Mouse (Mus musculus) MEL (cell line): ENCODE measurements around the gene Gm42878. TPM values are rescaled to one million over a fixed set of nuclear protein-coding genes. Genes with fewer than 3 reads are reported as not detected.

Experiments
- DNase-seq: peaks from one replicate; pipeline ENCODE4 v3.0.0; 2011; ENCODE audit warnings: low read depth, low spot score
- H3K27ac ChIP-seq: 2 replicates; pipeline ENCODE4 v1.5.1; 2012; ENCODE audit warnings: low read depth, mild to moderate bottlenecking, control low read depth, low read length, moderate library complexity; ENCODE audit not compliant: control insufficient read depth
- H3K27me3 ChIP-seq, 2 experiments: fragments of 150-350 bp in 1 of 2; sonication (generic) in 1 of 2; 2 replicates each; pipeline ENCODE4 v1.6.1; 2012; ENCODE audit warnings: low read length in 2 of 2, mild to moderate bottlenecking in 2 of 2, improper control_type of control experiment in 1 of 2, moderate library complexity in 1 of 2; ENCODE audit not compliant: insufficient read depth in 2 of 2, control insufficient read depth in 1 of 2
- H3K36me3 ChIP-seq, 2 experiments: 2 replicates each; pipeline ENCODE4 v1.6.1; 2012 to 2014; ENCODE audit warnings: low read length in 2 of 2, improper control_type of control experiment in 1 of 2, inconsistent platforms in 1 of 2, mild to moderate bottlenecking in 1 of 2; ENCODE audit not compliant: insufficient read depth in 2 of 2, control insufficient read depth in 1 of 2
- H3K4me1 ChIP-seq, 2 experiments: fragments of 150-350 bp in 1 of 2; sonication (generic) in 1 of 2; 2 replicates each; pipeline ENCODE4 v1.6.1; 2012; ENCODE audit warnings: low read length in 2 of 2, improper control_type of control experiment in 1 of 2, mild to moderate bottlenecking in 1 of 2; ENCODE audit not compliant: insufficient read depth in 2 of 2, control insufficient read depth in 1 of 2
- H3K4me3 ChIP-seq, 2 experiments: fragments of 150-350 bp in 1 of 2; sonication (generic) in 1 of 2; 2 replicates each; pipeline ENCODE4 v1.5.1; 2012; ENCODE audit warnings: low read depth in 2 of 2, low read length in 2 of 2, mild to moderate bottlenecking in 2 of 2, moderate library complexity in 2 of 2, control low read depth in 1 of 2, improper control_type of control experiment in 1 of 2; ENCODE audit not compliant: control insufficient read depth in 1 of 2, insufficient read depth in 1 of 2
- H3K79me2 ChIP-seq: 2 replicates; pipeline ENCODE4 v1.6.1; 2012; ENCODE audit warnings: mild to moderate bottlenecking, low read length, moderate library complexity; ENCODE audit not compliant: control insufficient read depth, poor library complexity, insufficient read depth
- H3K9ac ChIP-seq: 2 replicates; pipeline ENCODE4 v1.6.1; 2012; ENCODE audit warnings: low read depth, mild to moderate bottlenecking, control low read depth, low read length, moderate library complexity; ENCODE audit not compliant: control insufficient read depth, poor library complexity, severe bottlenecking
- H3K9me3 ChIP-seq: fragments of 150-350 bp; sonication (generic); replicated peaks from 2 replicates; pipeline ENCODE4 v1.6.1; 2012; ENCODE audit warnings: mild to moderate bottlenecking, low read length, improper control_type of control experiment, moderate library complexity; ENCODE audit not compliant: insufficient read depth
- BHLHE40 ChIP-seq: IDR thresholded peaks from 2 replicates; pipeline ENCODE4 v1.6.1; 2012; ENCODE audit warnings: low read depth, mild to moderate bottlenecking, inconsistent platforms, low read length, improper control_type of control experiment, borderline replicate concordance
- CHD1 ChIP-seq: IDR thresholded peaks from 2 replicates; pipeline ENCODE4 v1.6.1; 2012; ENCODE audit warnings: low read depth, mild to moderate bottlenecking, inconsistent platforms, low read length, improper control_type of control experiment
- CTCF ChIP-seq, 3 experiments: IDR thresholded peaks in 2 of 3; conservative IDR thresholded peaks in 1 of 3; 2 replicates each; pipeline ENCODE4 v1.5.1; 2011 to 2012; ENCODE audit warnings: low read length in 3 of 3, low read depth in 2 of 3, mild to moderate bottlenecking in 2 of 3, improper control_type of control experiment in 1 of 3, inconsistent platforms in 1 of 3, mixed read lengths in 1 of 3, moderate library complexity in 1 of 3; ENCODE audit not compliant: control insufficient read depth in 1 of 3, insufficient read depth in 1 of 3, poor library complexity in 1 of 3, severe bottlenecking in 1 of 3
- EP300 ChIP-seq, 2 experiments: IDR thresholded peaks; 2 replicates each; pipeline ENCODE4 v1.6.1; 2011; ENCODE audit warnings: improper control_type of control experiment in 2 of 2, low read length in 2 of 2, low read depth in 1 of 2, mild to moderate bottlenecking in 1 of 2
- ETS1 ChIP-seq: IDR thresholded peaks from 2 replicates; pipeline ENCODE4 v1.6.1; 2012; ENCODE audit warnings: low read depth, mild to moderate bottlenecking, inconsistent platforms, low read length, improper control_type of control experiment, moderate library complexity
- GABPA ChIP-seq: IDR thresholded peaks from 2 replicates; pipeline ENCODE4 v1.6.1; 2012; ENCODE audit warnings: low read depth, mild to moderate bottlenecking, inconsistent platforms, low read length, improper control_type of control experiment, moderate library complexity
- GATA1 ChIP-seq: IDR thresholded peaks from 2 replicates; pipeline ENCODE4 v1.6.1; 2011; ENCODE audit warnings: low read depth, low read length, improper control_type of control experiment
- HCFC1 ChIP-seq: IDR thresholded peaks from 2 replicates; pipeline ENCODE4 v1.6.1; 2012; ENCODE audit warnings: low read depth, mild to moderate bottlenecking, inconsistent platforms, low read length, improper control_type of control experiment, moderate library complexity
- JUND ChIP-seq: IDR thresholded peaks from 2 replicates; pipeline ENCODE4 v1.6.1; 2011; ENCODE audit warnings: low read depth, mild to moderate bottlenecking, improper control_type of control experiment, low read length
- MAFK ChIP-seq: IDR thresholded peaks from 2 replicates; pipeline ENCODE4 v1.6.1; 2011; ENCODE audit warnings: low read depth, mild to moderate bottlenecking, low read length, improper control_type of control experiment, borderline replicate concordance
- MEF2A ChIP-seq: IDR thresholded peaks from 2 replicates; pipeline ENCODE4 v1.6.1; 2014; ENCODE audit warnings: low read depth, mild to moderate bottlenecking, inconsistent platforms, low read length, improper control_type of control experiment; ENCODE audit not compliant: poor library complexity, insufficient replicate concordance, severe bottlenecking; ENCODE audit errors: extremely low read depth
- MYC ChIP-seq: IDR thresholded peaks from 2 replicates; pipeline ENCODE4 v1.6.1; 2011; ENCODE audit warnings: low read depth, mild to moderate bottlenecking, low read length, improper control_type of control experiment, moderate library complexity
- NELFE ChIP-seq: IDR thresholded peaks from 2 replicates; pipeline ENCODE4 v1.6.1; 2011; ENCODE audit warnings: low read depth, low read length, improper control_type of control experiment
- NRF1 ChIP-seq: IDR thresholded peaks from 2 replicates; pipeline ENCODE4 v1.6.1; 2014; ENCODE audit warnings: low read depth, mild to moderate bottlenecking, inconsistent platforms, low read length, improper control_type of control experiment, moderate library complexity; ENCODE audit not compliant: poor library complexity, insufficient read depth, severe bottlenecking
- POLR2A ChIP-seq, 2 experiments: IDR thresholded peaks; 2 replicates each; pipeline ENCODE4 v1.6.1; 2011 to 2012; ENCODE audit warnings: low read length in 2 of 2, mild to moderate bottlenecking in 2 of 2, control low read depth in 1 of 2, improper control_type of control experiment in 1 of 2, low read depth in 1 of 2, moderate library complexity in 1 of 2; ENCODE audit not compliant: control insufficient read depth in 1 of 2, insufficient read depth in 1 of 2, poor library complexity in 1 of 2
- POLR2AphosphoS2 ChIP-seq: IDR thresholded peaks from 2 replicates; pipeline ENCODE4 v1.6.1; 2011; ENCODE audit warnings: low read length, improper control_type of control experiment
- POLR2AphosphoS5 ChIP-seq: IDR thresholded peaks from 2 replicates; pipeline ENCODE4 v1.6.1; 2012; ENCODE audit warnings: low read depth, borderline replicate concordance, mild to moderate bottlenecking, inconsistent platforms, low read length, moderate library complexity, mixed read lengths
- RAD21 ChIP-seq: IDR thresholded peaks from 2 replicates; pipeline ENCODE4 v1.6.1; 2011; ENCODE audit warnings: mild to moderate bottlenecking, low read depth, low read length, improper control_type of control experiment
- RCOR1 ChIP-seq: IDR thresholded peaks from 2 replicates; pipeline ENCODE4 v1.6.1; 2012; ENCODE audit warnings: low read depth, mild to moderate bottlenecking, inconsistent platforms, low read length, improper control_type of control experiment
- SMC3 ChIP-seq: IDR thresholded peaks from 2 replicates; pipeline ENCODE4 v1.6.1; 2011; ENCODE audit warnings: low read depth, low read length, improper control_type of control experiment
- TCF12 ChIP-seq: IDR thresholded peaks from 2 replicates; pipeline ENCODE4 v1.6.1; 2014; ENCODE audit warnings: low read depth, mild to moderate bottlenecking, inconsistent platforms, low read length, improper control_type of control experiment, moderate library complexity
- USF2 ChIP-seq, 2 experiments: IDR thresholded peaks; 2 replicates each; pipeline ENCODE4 v1.6.1; 2011 to 2012; ENCODE audit warnings: improper control_type of control experiment in 2 of 2, low read length in 2 of 2, borderline replicate concordance in 1 of 2, inconsistent platforms in 1 of 2, low read depth in 1 of 2, mild to moderate bottlenecking in 1 of 2; ENCODE audit not compliant: insufficient read depth in 1 of 2
- ZC3H11A ChIP-seq: IDR thresholded peaks from 2 replicates; pipeline ENCODE4 v1.6.1; 2012; ENCODE audit warnings: low read depth, mild to moderate bottlenecking, inconsistent platforms, low read length, improper control_type of control experiment
- ZMIZ1 ChIP-seq: IDR thresholded peaks from 2 replicates; pipeline ENCODE4 v1.6.1; 2012; ENCODE audit warnings: low read depth, mild to moderate bottlenecking, inconsistent platforms, low read length, improper control_type of control experiment, moderate library complexity
- ZNF384 ChIP-seq: IDR thresholded peaks from 2 replicates; pipeline ENCODE4 v1.6.1; 2012; ENCODE audit warnings: low read depth, mild to moderate bottlenecking, inconsistent platforms, low read length, improper control_type of control experiment
- polyA plus RNA-seq, 2 experiments: library from polyadenylated mRNA; stranded (reverse) in 1 of 2; unstranded in 1 of 2; fragments of >175 nt in 1 of 2; fragments of >200 nt in 1 of 2; gene quantifications; 2 replicates each; pipeline versions ENCODE4 v1.2.1 to v1.2.4; 2012; ENCODE audit warnings: low replicate concordance in 2 of 2, low read depth in 1 of 2; ENCODE audit not compliant: insufficient read length in 2 of 2, insufficient read depth in 1 of 2, missing spikeins in 1 of 2
- total RNA-seq: library from RNA; depleted of rRNA; stranded (reverse); fragments of 300-350 nt; gene quantifications from 2 replicates; pipeline ENCODE4 v1.2.3, GENCODE M21; 2012

The Gm42878 gene
- total and polyA plus RNA-seq, 3 experiments: not detected

- Histone ChIP-seq H3K36me3 (peaks cover 0 to 25% of the 10 kb centered on the region in 2 experiments; a peak in 2 of 4 replicates), H3K9ac (no peak overlapping the region), H3K9me3 (no peaks in the 10 kb centered on the region), H3K4me3 (no peak overlapping the region), H3K27me3 (no peaks in the 10 kb centered on the region), H3K27ac (no peak overlapping the region), H3K79me2 (peaks cover 33% of the 10 kb centered on the region), H3K4me1 (peaks cover 4 to 12% of the 10 kb centered on the region in 2 experiments)
- DNase-seq: no peak
- TF ChIP-seq MYC (no peak), EP300 (IDR thresholded peaks at IDR 0.05; ENCODE audit: low read depth in 1 of 2, low read length in 2 of 2) (no peak), NELFE (no peak), ETS1 (no peak), ZMIZ1 (no peak), GATA1 (no peak)
Measured at GRCm38 (mm10) chr5:121547084-121547483, 1.8 kb upstream of the Gm42878 start.

- no peak for TF ChIP-seq POLR2AphosphoS5
- TF ChIP-seq CHD1: no peak
- no peak for TF ChIP-seq GABPA
- no peak for TF ChIP-seq POLR2A (IDR thresholded peaks at IDR 0.05; ENCODE audit: control insufficient read depth in 1 of 2, insufficient read depth in 1 of 2, low read depth in 1 of 2, low read length in 2 of 2, poor library complexity in 1 of 2)
- no peak for TF ChIP-seq ZNF384
- no peak for TF ChIP-seq JUND
- no peak for TF ChIP-seq GATA1
- TF ChIP-seq RCOR1: no peak
- TF ChIP-seq SMC3: peak; percentile 67
- TF ChIP-seq TCF12: no peak
- TF ChIP-seq EP300 (IDR thresholded peaks at IDR 0.05; ENCODE audit: low read depth in 1 of 2, low read length in 2 of 2): no peak
- TF ChIP-seq USF2 (IDR thresholded peaks at IDR 0.05; ENCODE audit: borderline replicate concordance in 1 of 2, insufficient read depth in 1 of 2, low read depth in 1 of 2, low read length in 2 of 2): no peak
- no peak for TF ChIP-seq POLR2AphosphoS2
- no peak for TF ChIP-seq NRF1
- TF ChIP-seq ZC3H11A: peak; percentile 40; the same call in 1 of the 2 replicates
- peak; percentile 26 to 68 (median 57); a peak in 4 of 6 replicates for TF ChIP-seq CTCF (IDR thresholded peaks at IDR 0.05 in 2 of 3, conservative IDR thresholded peaks at IDR 0.05 in 1 of 3; ENCODE audit: control insufficient read depth in 1 of 3, insufficient read depth in 1 of 3, low read depth in 2 of 3, low read length in 3 of 3, poor library complexity in 1 of 3, severe bottlenecking in 1 of 3)
- no peak for TF ChIP-seq BHLHE40
- TF ChIP-seq ETS1: no peak
- no peak for TF ChIP-seq MYC
- no peak for TF ChIP-seq HCFC1
- TF ChIP-seq MEF2A: no peak
- TF ChIP-seq MAFK: no peak
- peak; percentile 39 for TF ChIP-seq RAD21
- peak overlapping the region; percentile 36; the same call in 1 of the 2 replicates for H3K27ac ChIP-seq
- H3K4me1 ChIP-seq: peaks cover 4 to 12% of the 10 kb centered on the region in 2 experiments
Measured at GRCm38 (mm10) chr5:121546530-121546895, 1.2 kb upstream of the Gm42878 start.

More at GRCm38 (mm10) chr5:121546530-121546895, 1.2 kb upstream of the Gm42878 start:
- no peaks in the 10 kb centered on the region for H3K27me3 ChIP-seq
- H3K9ac ChIP-seq: peak overlapping the region; percentile 74
- no peaks in the 10 kb centered on the region for H3K9me3 ChIP-seq
- peaks cover 0 to 25% of the 10 kb centered on the region in 2 experiments; a peak in 2 of 4 replicates for H3K36me3 ChIP-seq
- H3K79me2 ChIP-seq: peaks cover 36% of the 10 kb centered on the region
- peak overlapping the region; percentile 89 to 95 for H3K4me3 ChIP-seq
- DNase-seq: peak; percentile 71
